Mouse (Mus musculus) retina, postnatal 7 days (tissue): ENCODE data around the gene Agpat2.

Experiments used
- DNase-seq: peaks from one replicate; pipeline ENCODE4 v3.0.0-alpha.2; 2012; ENCODE audit warnings: low read depth, low spot score

Gene Agpat2

GRCm38 (mm10) chr2:26596898-26597297 is 7.3 kb downstream of the Agpat2 start:
- DNase-seq: no peak

GRCm38 (mm10) chr2:26595725-26596435 is 8.3 kb downstream of the Agpat2 start:
- no peak for DNase-seq

- DNase-seq: no peak
Observed at GRCm38 (mm10) chr2:26594934-26595724, 9.1 kb downstream of the Agpat2 start.

- no peak for DNase-seq
Observed at GRCm38 (mm10) chr2:26594461-26594933, 9.7 kb downstream of the Agpat2 start.

- no peak for DNase-seq
Observed at GRCm38 (mm10) chr2:26594022-26594346, 10.2 kb downstream of the Agpat2 start.

- no peak for DNase-seq
Observed at GRCm38 (mm10) chr2:26593211-26594021, 10.8 kb downstream of the Agpat2 start.

GRCm38 (mm10) chr2:26591416-26591815 is 12.8 kb downstream of the Agpat2 start:
- DNase-seq: no peak

GRCm38 (mm10) chr2:26590962-26591361 is 13.3 kb downstream of the Agpat2 start:
- no peak for DNase-seq

- no peak for DNase-seq
Observed at GRCm38 (mm10) chr2:26590282-26590681, 13.9 kb downstream of the Agpat2 start.

- DNase-seq: no peak
Observed at GRCm38 (mm10) chr2:26589284-26589683, 14.9 kb downstream of the Agpat2 start.

- DNase-seq: no peak
Observed at GRCm38 (mm10) chr2:26588573-26588972, 15.6 kb downstream of the Agpat2 start.

- DNase-seq: no peak
Observed at GRCm38 (mm10) chr2:26587044-26587405, 17.2 kb downstream of the Agpat2 start.

- DNase-seq: no peak
Observed at GRCm38 (mm10) chr2:26586294-26587043, 17.7 kb downstream of the Agpat2 start, which contains the start of gene Gm20532. TSS of gene Gm20532 (plus strand) at chr2:26586639.

GRCm38 (mm10) chr2:26585713-26586112 is 18.5 kb downstream of the Agpat2 start:
- DNase-seq: no peak

GRCm38 (mm10) chr2:26583640-26584039 is 20.6 kb downstream of the Agpat2 start:
- no peak for DNase-seq

- DNase-seq: no peak
Observed at GRCm38 (mm10) chr2:26582741-26583140, 21.5 kb downstream of the Agpat2 start.

- no peak for DNase-seq
Observed at GRCm38 (mm10) chr2:26582203-26582602, 22.0 kb downstream of the Agpat2 start.

- DNase-seq: no peak
Observed at GRCm38 (mm10) chr2:26580751-26581150, 23.5 kb downstream of the Agpat2 start.

GRCm38 (mm10) chr2:26579714-26580113 is 24.5 kb downstream of the Agpat2 start, which contains the start of gene Egfl7:
TSS of gene Egfl7 (plus strand) at chr2:26580014.
- DNase-seq: no peak

GRCm38 (mm10) chr2:26578369-26578768 is 25.8 kb downstream of the Agpat2 start:
- DNase-seq: no peak

- no peak for DNase-seq
Observed at GRCm38 (mm10) chr2:26576462-26576861, 27.8 kb downstream of the Agpat2 start.
